Comparison of ENCODE assay signal across 1 mouse cellular context in the genomic region with DNA sequence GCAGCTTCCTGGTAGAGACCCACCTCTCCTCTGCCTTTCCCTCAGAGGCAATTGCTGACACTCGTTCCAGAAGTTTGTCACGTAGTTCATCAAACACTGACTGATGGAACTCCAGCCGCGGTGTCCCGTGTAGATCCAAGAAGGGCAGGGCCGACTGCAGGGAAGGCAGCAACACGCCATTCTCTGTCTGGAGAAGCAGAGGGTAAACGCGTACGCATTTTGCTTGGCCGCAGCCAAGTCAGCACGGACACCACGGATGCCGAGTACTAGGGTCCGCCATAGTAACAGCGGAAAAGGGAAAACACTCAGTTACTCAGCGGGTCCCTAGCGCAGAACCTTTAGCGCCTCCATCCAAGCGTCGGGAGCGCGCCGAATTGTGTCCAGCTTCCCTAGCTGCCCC.
TF ChIP-seq lines count a peak whose summit lies in the region.

No protein-coding gene starts in this region.

TF ChIP-seq in myocyte, 11 proteins besides CTCF, POLR2A, EP300 and RAD21 (continued from another document):
- TF ChIP-seq MYOG (IDR thresholded peaks at IDR 0.05; ENCODE audit: control insufficient read depth in 1 of 3, insufficient read depth in 1 of 3, insufficient read length in 2 of 3, low read depth in 2 of 3) = no peak
- TF ChIP-seq SRF (IDR thresholded peaks at IDR 0.05; ENCODE audit: control insufficient read depth, insufficient read length, low read depth) = no peak
